Mouse (Mus musculus): ENCODE measurements around the gene Gfi1. TPM values are rescaled to one million over a fixed set of nuclear protein-coding genes. Genes with fewer than 3 reads are reported as not detected.

Gfi1 gene
- total and polyA plus RNA-seq, 3 experiments, result 0.16 TPM; not detected in 2

DNA sequence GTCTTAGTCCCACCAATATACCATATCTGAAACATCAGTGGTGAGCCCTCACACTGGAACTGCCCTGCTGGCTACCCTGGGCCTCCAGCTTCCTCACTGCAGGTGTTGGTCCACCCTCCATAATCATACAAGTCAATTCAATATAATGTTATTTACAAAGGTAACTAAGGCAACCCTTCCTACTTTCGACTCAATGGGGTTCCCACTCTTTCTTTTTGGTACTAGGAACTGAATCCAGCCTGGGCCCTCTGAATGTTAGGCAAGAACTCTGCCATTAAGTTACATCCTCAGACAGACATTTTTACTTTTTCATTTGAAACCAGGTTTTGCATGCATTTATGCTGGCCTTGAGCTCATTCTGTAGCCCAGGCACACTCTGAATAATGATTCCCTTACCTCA is 19.6 kb downstream of the Gfi1 start:
- no peaks in the 10 kb centered on the region for H3K4me1 ChIP-seq (ENCODE audit: control insufficient read depth, insufficient read depth, low read length)
- no peak overlapping the region for H3K27ac ChIP-seq
- no peak for TF ChIP-seq CTCF (IDR thresholded peaks at IDR 0.05)
- no peaks in the 10 kb centered on the region for H3K27me3 ChIP-seq (ENCODE audit: control insufficient read depth, insufficient read depth, low read length)
- no peak for DNase-seq
- no peak overlapping the region for H3K9ac ChIP-seq (ENCODE audit: low read depth, low read length)
- 84% methylated on average over 1 of the region's 1 CpGs for WGBS
- no peaks in the 10 kb centered on the region for H3K79me2 ChIP-seq (replicated peaks; ENCODE audit: control insufficient read depth, insufficient read depth, low read length)
- H3K36me3 ChIP-seq (ENCODE audit: control insufficient read depth, insufficient read depth, low read length), result no peaks in the 10 kb centered on the region
- intact Hi-C loops (cut with DNase I), result no loop called here
- H3K4me3 ChIP-seq, result no peak overlapping the region

DNA sequence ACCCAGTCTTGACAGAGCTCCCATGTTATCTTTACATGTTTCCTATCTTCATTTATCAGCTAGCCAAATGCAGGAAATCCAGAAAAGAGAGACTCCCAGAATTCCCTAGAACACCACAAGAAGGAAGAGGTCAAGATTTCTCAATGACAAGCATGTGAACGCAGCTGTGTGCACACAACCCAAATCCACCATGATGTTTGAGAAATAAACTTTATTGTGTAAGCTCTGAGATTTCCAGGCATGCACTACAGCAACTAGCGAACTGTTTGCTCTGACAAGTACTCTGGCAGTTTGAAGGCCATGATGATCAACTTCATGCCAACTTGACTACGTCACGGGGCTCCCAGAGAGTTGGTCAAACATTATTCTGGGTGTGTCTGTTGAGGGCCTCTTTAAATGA is 20.1 kb downstream of the Gfi1 start:
- Histone ChIP-seq H3K36me3 (ENCODE audit: control insufficient read depth, insufficient read depth, low read length) (no peaks in the 10 kb centered on the region), H3K9ac (ENCODE audit: low read depth, low read length) (no peak overlapping the region), H3K4me3 (no peak overlapping the region), H3K27me3 (ENCODE audit: control insufficient read depth, insufficient read depth, low read length) (no peaks in the 10 kb centered on the region), H3K27ac (no peak overlapping the region), H3K4me1 (ENCODE audit: control insufficient read depth, insufficient read depth, low read length) (no peaks in the 10 kb centered on the region), H3K79me2 (replicated peaks; ENCODE audit: control insufficient read depth, insufficient read depth, low read length) (no peaks in the 10 kb centered on the region)
- intact Hi-C loops (cut with DNase I), result no loop called here
- no peak for DNase-seq
- 83% methylated on average over 4 of the region's 4 CpGs for WGBS
- TF ChIP-seq POLR2A (IDR thresholded peaks at IDR 0.05; ENCODE audit: insufficient read depth, low read depth, low read length), result no peak
- no peak for TF ChIP-seq EP300 (IDR thresholded peaks at IDR 0.05; ENCODE audit: insufficient read depth, low read depth, low read length)
- no peak for TF ChIP-seq CTCF (IDR thresholded peaks at IDR 0.05)

DNA sequence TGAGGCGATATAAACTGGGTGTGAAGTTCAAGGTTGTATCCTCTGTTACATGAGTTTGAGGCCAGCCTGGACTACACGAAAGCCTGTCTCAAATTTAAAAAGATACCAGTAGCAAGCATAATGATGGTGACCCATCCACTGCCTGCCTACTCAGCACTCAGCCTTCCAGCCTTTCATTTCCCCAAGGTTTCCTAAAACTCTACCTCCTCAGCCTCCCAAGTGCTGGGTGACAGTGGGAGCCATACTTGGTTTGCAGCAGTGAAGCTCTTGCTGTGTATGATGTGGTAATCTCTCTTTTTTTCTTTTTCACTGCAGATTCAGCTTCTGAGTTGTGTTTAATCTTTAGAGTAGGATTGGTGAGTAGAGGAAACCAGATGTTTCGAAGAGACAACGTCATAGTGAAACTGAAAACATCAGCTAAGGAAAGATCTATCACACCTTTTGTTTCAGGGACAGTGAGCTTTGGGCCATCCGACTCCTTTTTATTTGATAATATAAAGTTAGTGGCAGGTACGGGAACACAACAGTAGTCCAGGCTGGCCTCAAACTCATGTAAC is 22.6 kb downstream of the Gfi1 start:
- H3K9ac ChIP-seq (ENCODE audit: low read depth, low read length), result no peak overlapping the region
- intact Hi-C loops (cut with DNase I), result no loop called here
- H3K27me3 ChIP-seq (ENCODE audit: control insufficient read depth, insufficient read depth, low read length), result no peaks in the 10 kb centered on the region
- no peaks in the 10 kb centered on the region for H3K79me2 ChIP-seq (replicated peaks; ENCODE audit: control insufficient read depth, insufficient read depth, low read length)
- H3K4me1 ChIP-seq (ENCODE audit: control insufficient read depth, insufficient read depth, low read length), result no peaks in the 10 kb centered on the region
- WGBS, result 86% methylated on average over 6 of the region's 6 CpGs
- no peak for TF ChIP-seq EP300 (IDR thresholded peaks at IDR 0.05; ENCODE audit: insufficient read depth, low read depth, low read length)
- DNase-seq, result no peak
- H3K27ac ChIP-seq, result no peak overlapping the region
- H3K36me3 ChIP-seq (ENCODE audit: control insufficient read depth, insufficient read depth, low read length), result no peaks in the 10 kb centered on the region
- no peak overlapping the region for H3K4me3 ChIP-seq

DNA sequence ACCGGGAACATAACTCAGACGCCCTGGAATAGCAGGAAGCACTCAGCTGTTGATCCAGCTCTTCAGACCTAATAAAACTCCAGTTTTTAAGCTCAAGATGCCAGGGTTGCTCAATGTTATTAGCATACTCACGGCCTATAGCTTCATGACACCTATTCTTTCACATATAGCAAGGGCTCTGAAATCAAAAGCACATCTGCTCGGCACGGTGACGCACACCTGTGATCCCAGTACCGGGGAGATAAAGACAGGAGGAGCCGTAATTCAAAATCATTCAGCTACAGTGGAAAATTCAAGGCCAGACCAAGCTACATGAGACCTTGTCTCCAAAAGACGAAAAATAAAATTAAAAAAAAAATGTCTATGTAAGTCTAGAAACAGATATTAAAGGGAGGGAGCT is 24.2 kb downstream of the Gfi1 start:
- Histone ChIP-seq H3K4me3 (no peak overlapping the region), H3K9ac (ENCODE audit: low read depth, low read length) (no peak overlapping the region), H3K79me2 (replicated peaks; ENCODE audit: control insufficient read depth, insufficient read depth, low read length) (no peaks in the 10 kb centered on the region), H3K36me3 (ENCODE audit: control insufficient read depth, insufficient read depth, low read length) (no peaks in the 10 kb centered on the region), H3K27ac (no peak overlapping the region), H3K4me1 (ENCODE audit: control insufficient read depth, insufficient read depth, low read length) (no peaks in the 10 kb centered on the region), H3K27me3 (ENCODE audit: control insufficient read depth, insufficient read depth, low read length) (no peaks in the 10 kb centered on the region)
- DNase-seq, result no peak
- 84% methylated on average over 9 of the region's 9 CpGs for WGBS
- intact Hi-C loops (cut with DNase I), result no loop called here
- TF ChIP-seq EP300 (IDR thresholded peaks at IDR 0.05; ENCODE audit: insufficient read depth, low read depth, low read length), result no peak
- TF ChIP-seq CTCF (IDR thresholded peaks at IDR 0.05), result no peak

DNA sequence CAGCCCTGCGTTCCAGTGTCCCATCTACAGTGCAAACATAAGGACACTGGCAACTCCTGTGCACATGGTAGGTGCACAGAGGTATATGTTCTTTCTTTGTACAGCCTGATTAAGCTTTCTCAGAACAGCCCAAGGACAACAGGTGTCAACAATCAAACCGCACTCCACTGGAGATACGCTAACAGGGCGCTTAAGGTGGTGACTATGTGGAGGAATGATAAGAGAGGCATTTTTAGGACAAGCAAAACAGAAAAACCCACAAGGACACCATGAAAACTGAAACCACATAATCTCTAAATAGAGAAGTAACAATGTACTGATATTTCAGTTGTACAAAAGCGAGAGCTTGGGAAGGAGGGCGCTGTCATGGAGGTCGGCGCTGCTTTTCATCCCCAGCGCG is 25.0 kb downstream of the Gfi1 start:
- intact Hi-C loops (cut with DNase I), result no loop called here
- H3K36me3 ChIP-seq (ENCODE audit: control insufficient read depth, insufficient read depth, low read length), result no peaks in the 10 kb centered on the region
- no peak overlapping the region for H3K9ac ChIP-seq (ENCODE audit: low read depth, low read length)
- TF ChIP-seq CTCF (IDR thresholded peaks at IDR 0.05) (no peak), EP300 (IDR thresholded peaks at IDR 0.05; ENCODE audit: insufficient read depth, low read depth, low read length) (no peak), POLR2A (IDR thresholded peaks at IDR 0.05; ENCODE audit: insufficient read depth, low read depth, low read length) (no peak)
- H3K4me1 ChIP-seq (ENCODE audit: control insufficient read depth, insufficient read depth, low read length), result no peaks in the 10 kb centered on the region
- DNase-seq, result no peak
- no peaks in the 10 kb centered on the region for H3K79me2 ChIP-seq (replicated peaks; ENCODE audit: control insufficient read depth, insufficient read depth, low read length)
- H3K27me3 ChIP-seq (ENCODE audit: control insufficient read depth, insufficient read depth, low read length), result no peaks in the 10 kb centered on the region
- H3K27ac ChIP-seq, result no peak overlapping the region
- 62% methylated on average over 10 of the region's 10 CpGs for WGBS
- no peak overlapping the region for H3K4me3 ChIP-seq

DNA sequence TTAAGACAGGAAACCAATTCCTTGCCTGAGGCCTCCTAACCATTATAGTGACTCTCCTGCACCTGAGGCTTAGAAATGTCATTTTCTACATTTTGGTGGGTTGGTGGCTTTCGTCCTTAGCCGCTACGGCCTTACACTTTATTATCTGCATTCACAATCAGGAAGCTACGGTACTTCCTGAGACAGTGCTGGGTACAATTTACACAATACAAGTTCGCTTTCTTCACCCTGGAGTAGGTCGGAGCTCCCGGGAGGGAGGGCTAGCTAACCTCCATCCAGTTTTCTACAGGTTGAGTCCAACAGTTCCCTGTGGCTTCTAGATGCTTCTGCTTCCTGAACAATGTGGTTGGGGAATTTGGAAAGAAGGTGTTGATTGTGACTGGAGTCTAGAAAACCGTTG is 26.9 kb downstream of the Gfi1 start:
- Histone ChIP-seq H3K4me3 (no peak overlapping the region), H3K9ac (ENCODE audit: low read depth, low read length) (no peak overlapping the region), H3K27me3 (ENCODE audit: control insufficient read depth, insufficient read depth, low read length) (no peaks in the 10 kb centered on the region), H3K36me3 (ENCODE audit: control insufficient read depth, insufficient read depth, low read length) (no peaks in the 10 kb centered on the region), H3K4me1 (ENCODE audit: control insufficient read depth, insufficient read depth, low read length) (no peaks in the 10 kb centered on the region), H3K27ac (no peak overlapping the region), H3K79me2 (replicated peaks; ENCODE audit: control insufficient read depth, insufficient read depth, low read length) (no peaks in the 10 kb centered on the region)
- 58% methylated on average over 8 of the region's 8 CpGs for WGBS
- TF ChIP-seq CTCF (IDR thresholded peaks at IDR 0.05), result no peak
- no peak for TF ChIP-seq EP300 (IDR thresholded peaks at IDR 0.05; ENCODE audit: insufficient read depth, low read depth, low read length)
- no peak for TF ChIP-seq POLR2A (IDR thresholded peaks at IDR 0.05; ENCODE audit: insufficient read depth, low read depth, low read length)
- intact Hi-C loops (cut with DNase I), result no loop called here
- DNase-seq, result no peak
